Mouse (Mus musculus) bone marrow macrophage, adult 2 months (primary cell): ENCODE measurements at regions not wholly inside any gene's neighbourhood (a gene's known extent, or its start where the extent isn't known, plus 50 kb on each side); places are given as distances from the start of the nearest gene placed in this dataset.

Experiments
- CTCF ChIP-seq: IDR thresholded peaks from 2 replicates; pipeline ENCODE4 v1.5.1; 2012; ENCODE audit warnings: low read depth, mild to moderate bottlenecking, low read length, moderate library complexity
- POLR2A ChIP-seq: IDR thresholded peaks from 2 replicates; pipeline ENCODE4 v1.6.1; 2012; ENCODE audit warnings: mild to moderate bottlenecking, low read depth, low read length, borderline replicate concordance

- no peak for TF ChIP-seq CTCF
- no peak for TF ChIP-seq POLR2A
Measured at GRCm38 (mm10) chr2:101220759-101221158, 403.8 kb upstream of the Rag2 start.
